Mouse (Mus musculus): ENCODE data around the gene Nfix. TPM values are rescaled to one million over a fixed set of nuclear protein-coding genes. Genes with fewer than 3 reads are reported as not detected.
A peak's percentile ranks its signal among the peaks of the same experiment; 100 is the strongest.

Gene Nfix
- polyA plus RNA-seq, 1 experiment from 2014 or later: 39.2 TPM

GRCm38 (mm10) chr8:84775105-84775591 is 25.0 kb downstream of the Nfix start:
- peaks cover 86% of the 10 kb centered on the region for H3K4me1 ChIP-seq
- H3K27ac ChIP-seq: peak overlapping the region; percentile 93
- H3K4me2 ChIP-seq: peak overlapping the region; percentile 56
- peak overlapping the region; percentile 8; the same call in 1 of the 2 replicates for H3K4me3 ChIP-seq
- peak overlapping the region; percentile 10 for H3K9ac ChIP-seq
- H3K27me3 ChIP-seq: peaks cover 25% of the 10 kb centered on the region
- no peaks in the 10 kb centered on the region for H3K36me3 ChIP-seq
- 0 out of 2 replicates have a peak, but pooled peaks have one; percentile 13 for ATAC-seq (ENCODE audit: borderline replicate concordance, extremely low read depth, low FRiP score, low TSS enrichment)
- H3K9me3 ChIP-seq: no peaks in the 10 kb centered on the region
- 15% methylated on average over 13 of the region's 13 CpGs for WGBS

DNA sequence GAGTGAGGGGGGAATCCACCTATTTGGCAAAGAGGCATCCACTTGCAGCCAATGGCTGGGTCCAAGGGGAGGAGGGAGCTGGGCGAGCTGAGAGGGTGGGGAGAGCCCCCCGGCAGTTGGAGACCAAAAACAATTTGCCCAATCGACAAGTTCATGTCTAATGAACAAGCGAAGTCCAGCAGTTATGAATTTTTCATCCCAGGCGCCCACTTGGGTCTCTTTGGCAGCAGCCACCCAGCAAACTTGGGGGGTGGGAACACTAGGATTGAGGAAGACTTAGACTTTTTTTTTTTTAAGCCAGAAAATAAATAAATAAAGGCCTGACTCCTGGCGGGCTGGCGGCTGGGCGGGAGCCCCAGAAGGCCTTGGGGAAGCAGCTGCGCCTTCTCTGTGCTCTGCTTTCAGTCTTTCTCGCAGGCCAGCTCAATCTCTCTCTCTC is 25.7 kb downstream of the Nfix start:
- 11% methylated on average over 10 of the region's 10 CpGs for WGBS
- Histone ChIP-seq H3K9me3 (no peaks in the 10 kb centered on the region), H3K36me3 (peaks cover under 1% of the 10 kb centered on the region; the same call in 1 of the 2 replicates), H3K4me3 (peak overlapping the region; percentile 23; the same call in 1 of the 2 replicates), H3K27me3 (peaks cover 24% of the 10 kb centered on the region), H3K27ac (peak overlapping the region; percentile 93), H3K4me1 (peaks cover 86% of the 10 kb centered on the region), H3K9ac (no peak overlapping the region), H3K4me2 (peak overlapping the region; percentile 56)
- peak; percentile 69 for ATAC-seq (ENCODE audit: borderline replicate concordance, extremely low read depth, low FRiP score, low TSS enrichment)

GRCm38 (mm10) chr8:84773833-84774232 is 26.3 kb downstream of the Nfix start:
- peak overlapping the region; percentile 27 for H3K4me3 ChIP-seq
- WGBS: 1% methylated on average over 15 of the region's 19 CpGs
- peak overlapping the region; percentile 93 for H3K27ac ChIP-seq
- H3K36me3 ChIP-seq: peaks cover 6% of the 10 kb centered on the region; the same call in 1 of the 2 replicates
- H3K4me2 ChIP-seq: peak overlapping the region; percentile 56
- no peaks in the 10 kb centered on the region for H3K9me3 ChIP-seq
- H3K4me1 ChIP-seq: peaks cover 81% of the 10 kb centered on the region
- peak overlapping the region; percentile 4 for H3K9ac ChIP-seq
- peak; percentile 86 for ATAC-seq (ENCODE audit: borderline replicate concordance, extremely low read depth, low FRiP score, low TSS enrichment)
- peaks cover 22% of the 10 kb centered on the region for H3K27me3 ChIP-seq

- peaks cover 18% of the 10 kb centered on the region for H3K27me3 ChIP-seq
- ATAC-seq (ENCODE audit: borderline replicate concordance, extremely low read depth, low FRiP score, low TSS enrichment): no peak
- peak overlapping the region; percentile 4; the same call in 1 of the 2 replicates for H3K9ac ChIP-seq
- H3K9me3 ChIP-seq: no peaks in the 10 kb centered on the region
- WGBS: 7% methylated on average over 9 of the region's 9 CpGs
- peak overlapping the region; percentile 93 for H3K27ac ChIP-seq
- H3K4me2 ChIP-seq: peak overlapping the region; percentile 56
- H3K36me3 ChIP-seq: peaks cover 11% of the 10 kb centered on the region; the same call in 1 of the 2 replicates
- peak overlapping the region; percentile 27 for H3K4me3 ChIP-seq
- H3K4me1 ChIP-seq: peaks cover 76% of the 10 kb centered on the region
Measured at GRCm38 (mm10) chr8:84773304-84773703, 26.8 kb downstream of the Nfix start.

- Histone ChIP-seq H3K4me3 (peak overlapping the region; percentile 8; the same call in 1 of the 2 replicates), H3K9ac (peak overlapping the region; percentile 19; the same call in 1 of the 2 replicates), H3K9me3 (no peaks in the 10 kb centered on the region), H3K36me3 (peaks cover 15% of the 10 kb centered on the region; the same call in 1 of the 2 replicates), H3K4me2 (peak overlapping the region; percentile 56; the same call in 1 of the 2 replicates), H3K27ac (no peak overlapping the region), H3K27me3 (peaks cover 13% of the 10 kb centered on the region), H3K4me1 (peaks cover 73% of the 10 kb centered on the region)
- 8% methylated on average over 3 of the region's 3 CpGs for WGBS
- no peak for ATAC-seq (ENCODE audit: borderline replicate concordance, extremely low read depth, low FRiP score, low TSS enrichment)
Measured at GRCm38 (mm10) chr8:84772628-84773027, 27.5 kb downstream of the Nfix start.

GRCm38 (mm10) chr8:84771941-84772378 is 28.2 kb downstream of the Nfix start:
- WGBS: 13% methylated on average over 32 of the region's 34 CpGs
- Histone ChIP-seq H3K27ac (peak overlapping the region; percentile 89), H3K9ac (peak overlapping the region; percentile 29; the same call in 1 of the 2 replicates), H3K4me3 (peak overlapping the region; percentile 12), H3K4me2 (peak overlapping the region; percentile 56), H3K4me1 (peaks cover 76% of the 10 kb centered on the region), H3K36me3 (peaks cover 22% of the 10 kb centered on the region), H3K9me3 (no peaks in the 10 kb centered on the region), H3K27me3 (peaks cover 13% of the 10 kb centered on the region)
- no peak for ATAC-seq (ENCODE audit: borderline replicate concordance, extremely low read depth, low FRiP score, low TSS enrichment)

GRCm38 (mm10) chr8:84771000-84771687 is 29.0 kb downstream of the Nfix start:
- Histone ChIP-seq H3K36me3 (peaks cover 25% of the 10 kb centered on the region), H3K27ac (peak overlapping the region; percentile 89), H3K9me3 (no peaks in the 10 kb centered on the region), H3K4me3 (peak overlapping the region; percentile 12), H3K27me3 (peaks cover 8% of the 10 kb centered on the region), H3K9ac (peak overlapping the region; percentile 10; the same call in 1 of the 2 replicates), H3K4me1 (peaks cover 77% of the 10 kb centered on the region), H3K4me2 (peak overlapping the region; percentile 56)
- no peak for ATAC-seq (ENCODE audit: borderline replicate concordance, extremely low read depth, low FRiP score, low TSS enrichment)
- 46% methylated on average over 5 of the region's 5 CpGs for WGBS

DNA sequence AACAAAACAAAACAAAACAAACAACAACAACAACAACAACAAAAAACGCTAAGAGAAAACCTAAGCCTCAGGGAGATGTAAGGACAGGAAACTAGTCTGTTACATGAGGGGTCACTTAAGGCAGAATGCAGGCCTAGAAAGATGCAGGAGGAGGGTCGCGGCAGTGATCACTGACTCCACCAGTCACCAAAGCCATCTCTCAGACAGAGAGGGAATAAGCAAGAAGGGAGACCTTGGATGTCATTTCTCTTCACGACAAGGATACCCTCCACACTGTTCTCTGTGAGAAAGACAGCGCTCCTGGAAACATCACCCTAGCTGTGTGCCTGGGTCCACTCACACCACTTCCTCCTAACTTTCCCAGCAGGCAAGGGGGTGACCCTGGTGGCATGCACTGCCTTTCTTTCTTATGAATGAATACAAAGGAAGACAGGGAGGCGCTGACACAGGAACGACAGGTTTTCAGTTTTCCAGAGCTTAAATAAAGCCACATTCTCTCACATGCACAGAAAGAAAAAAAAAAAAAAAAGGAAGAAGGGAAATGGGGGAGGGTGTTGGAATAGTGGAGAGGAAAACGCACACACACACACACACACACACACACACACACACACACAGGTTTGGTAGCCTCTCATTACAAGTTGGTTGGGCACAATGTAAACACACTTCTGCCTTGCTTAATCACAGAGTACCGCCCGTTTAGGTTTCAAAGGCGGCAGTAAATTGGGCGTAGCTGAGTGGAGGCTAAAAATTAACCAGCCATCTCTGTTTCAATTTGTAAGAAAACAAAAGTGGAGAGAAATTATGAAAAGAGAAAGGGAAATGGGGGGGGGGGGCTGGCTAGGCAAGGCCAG is 29.8 kb downstream of the Nfix start:
- Histone ChIP-seq H3K27me3 (no peaks in the 10 kb centered on the region), H3K27ac (peak overlapping the region; percentile 89), H3K4me2 (peak overlapping the region; percentile 56), H3K9ac (no peak overlapping the region), H3K4me1 (peaks cover 77% of the 10 kb centered on the region), H3K9me3 (no peaks in the 10 kb centered on the region), H3K4me3 (peak overlapping the region; percentile 6; the same call in 1 of the 2 replicates), H3K36me3 (peaks cover 25% of the 10 kb centered on the region)
- ATAC-seq (ENCODE audit: borderline replicate concordance, extremely low read depth, low FRiP score, low TSS enrichment): no peak
- 33% methylated on average over 12 of the region's 12 CpGs for WGBS

DNA sequence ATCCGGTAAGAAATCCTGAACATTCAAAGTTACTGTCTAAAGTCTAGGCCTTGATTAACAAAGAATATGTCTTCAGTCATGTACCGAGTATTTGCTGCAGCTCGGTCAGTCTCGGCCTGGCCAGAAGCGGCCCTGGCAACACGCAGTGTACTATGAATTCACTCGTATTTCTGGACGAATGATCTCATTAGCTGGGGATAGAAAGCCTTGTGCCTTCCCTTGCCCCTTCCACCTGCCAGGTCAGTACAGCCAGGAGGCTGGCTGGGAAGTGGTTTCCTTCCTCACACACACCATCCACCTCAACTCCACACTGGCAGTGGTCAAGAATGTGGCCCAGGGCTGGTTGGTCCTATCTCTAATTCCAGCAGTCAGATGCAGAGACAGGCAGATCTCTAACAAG is 30.8 kb downstream of the Nfix start:
- Histone ChIP-seq H3K9me3 (no peaks in the 10 kb centered on the region), H3K36me3 (peaks cover 26% of the 10 kb centered on the region)

GRCm38 (mm10) chr8:84768343-84769095 is 31.6 kb downstream of the Nfix start:
- no peaks in the 10 kb centered on the region for H3K27me3 ChIP-seq
- H3K4me2 ChIP-seq: no peak overlapping the region
- H3K27ac ChIP-seq: no peak overlapping the region
- no peak overlapping the region for H3K9ac ChIP-seq
- no peak for ATAC-seq (ENCODE audit: borderline replicate concordance, extremely low read depth, low FRiP score, low TSS enrichment)
- peaks cover 79% of the 10 kb centered on the region for H3K4me1 ChIP-seq
- no peak overlapping the region for H3K4me3 ChIP-seq
- WGBS: 90% methylated on average over 14 of the region's 14 CpGs
- H3K9me3 ChIP-seq: no peaks in the 10 kb centered on the region
- peaks cover 34% of the 10 kb centered on the region for H3K36me3 ChIP-seq

More for the DNA sequence above, 30.8 kb downstream of the Nfix start:
- Histone ChIP-seq H3K4me3 (no peak overlapping the region), H3K27ac (no peak overlapping the region), H3K27me3 (no peaks in the 10 kb centered on the region), H3K9ac (no peak overlapping the region), H3K4me2 (no peak overlapping the region), H3K4me1 (peaks cover 76% of the 10 kb centered on the region)
- ATAC-seq (ENCODE audit: borderline replicate concordance, extremely low read depth, low FRiP score, low TSS enrichment): no peak
- WGBS: 90% methylated on average over 8 of the region's 8 CpGs

DNA sequence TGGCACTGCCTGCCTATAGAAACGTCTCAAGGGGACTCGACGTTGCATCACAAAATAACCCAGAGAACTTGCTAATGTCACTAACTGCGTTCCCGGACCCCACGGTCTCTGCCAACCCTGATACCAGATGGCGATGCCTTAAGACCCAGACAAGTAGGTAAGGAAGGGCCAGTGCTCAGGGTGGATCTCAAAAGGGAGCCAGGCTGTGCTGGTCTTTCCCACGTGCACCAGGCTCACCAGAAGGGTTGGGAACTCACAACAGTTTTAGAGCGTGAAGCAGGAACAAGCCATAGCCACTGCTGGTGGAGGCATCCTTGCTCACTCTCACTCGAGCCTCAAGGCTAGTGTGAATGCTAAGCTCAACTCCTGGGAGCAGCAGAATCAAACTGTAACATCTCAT is 32.9 kb downstream of the Nfix start:
- Histone ChIP-seq H3K27ac (no peak overlapping the region), H3K4me3 (no peak overlapping the region), H3K4me1 (peaks cover 67% of the 10 kb centered on the region), H3K36me3 (peaks cover 36% of the 10 kb centered on the region), H3K9me3 (no peaks in the 10 kb centered on the region), H3K9ac (no peak overlapping the region), H3K4me2 (no peak overlapping the region), H3K27me3 (no peaks in the 10 kb centered on the region)
- ATAC-seq (ENCODE audit: borderline replicate concordance, extremely low read depth, low FRiP score, low TSS enrichment): no peak
- 78% methylated on average over 10 of the region's 10 CpGs for WGBS
